Mouse (Mus musculus): ENCODE data around the gene C1qc.
A peak's percentile ranks its signal among the peaks of the same experiment; 100 is the strongest.

C1qc gene

GRCm38 (mm10) chr4:136895861-136896260, 3.0 kb upstream of the C1qc start:
- no peak for DNase-seq (ENCODE audit: low read depth)

GRCm38 (mm10) chr4:136894821-136895220, 2.0 kb upstream of the C1qc start:
- no peak for DNase-seq (ENCODE audit: low read depth)

- DNase-seq (ENCODE audit: low read depth), result no peak
These were observed 1.1 kb upstream of the C1qc start for GRCm38 (mm10) chr4:136893691-136894543.

GRCm38 (mm10) chr4:136892371-136892770, 494 bp downstream of the C1qc start:
- no peak for DNase-seq (ENCODE audit: low read depth)

GRCm38 (mm10) chr4:136891115-136891514, 1.8 kb downstream of the C1qc start:
- DNase-seq (ENCODE audit: low read depth), result no peak

GRCm38 (mm10) chr4:136889981-136890380, 2.9 kb downstream of the C1qc start:
- DNase-seq (ENCODE audit: low read depth), result no peak

- no peak for DNase-seq (ENCODE audit: low read depth)
These were observed 5.2 kb downstream of the C1qc start for GRCm38 (mm10) chr4:136887714-136888113.

GRCm38 (mm10) chr4:136886101-136886500, 6.8 kb downstream of the C1qc start, which contains the start of gene C1qb:
TSS of gene C1qb (minus strand) at chr4:136886187.
- no peak for DNase-seq (ENCODE audit: low read depth)

GRCm38 (mm10) chr4:136878601-136879000, 14.3 kb downstream of the C1qc start:
- DNase-seq (ENCODE audit: low read depth), result peak; percentile 17

GRCm38 (mm10) chr4:136878171-136878570, 14.7 kb downstream of the C1qc start:
- no peak for DNase-seq (ENCODE audit: low read depth)

GRCm38 (mm10) chr4:136876971-136877370, 15.9 kb downstream of the C1qc start:
- peak; percentile 11 for DNase-seq (ENCODE audit: low read depth)

GRCm38 (mm10) chr4:136875012-136875411, 17.9 kb downstream of the C1qc start:
- DNase-seq (ENCODE audit: low read depth), result no peak

GRCm38 (mm10) chr4:136868371-136868770, 24.5 kb downstream of the C1qc start:
- no peak for DNase-seq (ENCODE audit: low read depth)

GRCm38 (mm10) chr4:136867690-136868345, 25.0 kb downstream of the C1qc start:
- no peak for DNase-seq (ENCODE audit: low read depth)

GRCm38 (mm10) chr4:136865531-136865930, 27.3 kb downstream of the C1qc start:
- DNase-seq (ENCODE audit: low read depth), result no peak

- no peak for DNase-seq (ENCODE audit: low read depth)
These were observed 28.0 kb downstream of the C1qc start for GRCm38 (mm10) chr4:136864751-136865470.

- no peak for DNase-seq (ENCODE audit: low read depth)
These were observed 29.3 kb downstream of the C1qc start for GRCm38 (mm10) chr4:136863517-136863916.

- no peak for DNase-seq (ENCODE audit: low read depth)
These were observed 30.5 kb downstream of the C1qc start for GRCm38 (mm10) chr4:136862411-136862810.

- no peak for DNase-seq (ENCODE audit: low read depth)
These were observed 31.1 kb downstream of the C1qc start for GRCm38 (mm10) chr4:136861806-136862205.

- DNase-seq (ENCODE audit: low read depth), result no peak
These were observed 32.8 kb downstream of the C1qc start for GRCm38 (mm10) chr4:136860022-136860421.

- DNase-seq (ENCODE audit: low read depth), result no peak
These were observed 37.8 kb downstream of the C1qc start for GRCm38 (mm10) chr4:136855081-136855480.

GRCm38 (mm10) chr4:136852989-136853388, 39.9 kb downstream of the C1qc start:
- DNase-seq (ENCODE audit: low read depth), result no peak

GRCm38 (mm10) chr4:136852119-136852518, 40.7 kb downstream of the C1qc start:
- no peak for DNase-seq (ENCODE audit: low read depth)
